ENCODE assay signal across 14 mouse cellular contexts in the genomic region with DNA sequence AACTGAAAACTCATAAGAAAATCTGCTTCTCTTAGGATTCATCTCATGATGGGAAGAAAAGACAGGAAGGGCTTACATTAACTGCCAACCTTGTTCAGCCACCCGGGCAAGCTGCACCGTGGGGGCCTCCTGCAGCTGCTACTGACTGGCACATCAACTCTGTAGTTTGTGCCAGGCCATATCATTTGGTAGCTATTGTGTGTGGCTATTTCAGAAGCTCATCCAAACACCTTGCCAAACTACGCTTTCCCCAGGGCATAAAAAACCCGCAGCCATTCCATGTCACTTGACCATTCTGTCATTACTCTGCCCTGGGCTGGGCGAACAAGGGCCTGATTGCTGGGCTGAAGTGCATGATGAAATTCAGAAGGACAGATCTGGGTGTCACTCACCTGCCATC.
"Had no signal": no experiment of that assay in that cellular context is flagged by ENCODE, and none has a peak within 500 bp of the region (broad histone marks: within the 10 kb centered on the region; RNA-seq: fewer than 3 reads in every experiment).

No protein-coding gene starts in this region.

- H3K9me3 ChIP-seq: limb, embryonic 12.5 days; liver, embryonic 13.5 days; lung, embryonic 15.5 days; midbrain, embryonic 10.5 days; neural tube, embryonic 13.5 days had no signal

- H3K27me3 ChIP-seq: limb, embryonic 12.5 days; liver, embryonic 13.5 days; lung, embryonic 15.5 days; neural tube, embryonic 13.5 days had no signal

- H3K4me3 ChIP-seq: left cerebral cortex, adult 2 months; limb, embryonic 12.5 days; liver, embryonic 13.5 days; lung, embryonic 15.5 days; midbrain, embryonic 10.5 days; neural tube, embryonic 13.5 days had no signal

- H3K27ac ChIP-seq: left cerebral cortex, adult 2 months; limb, embryonic 12.5 days; liver, embryonic 13.5 days; lung, embryonic 15.5 days; midbrain, embryonic 10.5 days; neural tube, embryonic 13.5 days; stomach, postnatal 0 days had no signal

- ATAC-seq: liver, postnatal 0 days had no signal

- H3K36me3 ChIP-seq: limb, embryonic 12.5 days; liver, embryonic 13.5 days; lung, embryonic 15.5 days; midbrain, embryonic 10.5 days; neural tube, embryonic 13.5 days had no signal

- H3K9ac ChIP-seq: limb, embryonic 12.5 days; liver, embryonic 13.5 days; liver, postnatal 0 days; lung, embryonic 15.5 days; neural tube, embryonic 13.5 days had no signal

- H3K4me1 ChIP-seq: limb, embryonic 12.5 days; liver, embryonic 13.5 days had no signal

- H3K4me2 ChIP-seq: limb, embryonic 12.5 days; liver, embryonic 13.5 days; lung, embryonic 15.5 days; neural tube, embryonic 13.5 days had no signal

- DNase-seq: kidney, postnatal 25 days; liver; liver, embryonic 13.5 days; liver, postnatal 0 days; lung, postnatal 14 days; midbrain, embryonic 14.5 days; right cerebral cortex, adult 18-20 months; thymus, postnatal 4 days had no signal
